Mouse (Mus musculus) cerebellum, adult 11-12 months (tissue): ENCODE data around the gene Pck2.
A peak's percentile ranks its signal among the peaks of the same experiment; 100 is the strongest.

Source experiments
- DNase-seq: peaks from one replicate; pipeline ENCODE4 v3.0.0; 2022

Pck2 gene

DNA sequence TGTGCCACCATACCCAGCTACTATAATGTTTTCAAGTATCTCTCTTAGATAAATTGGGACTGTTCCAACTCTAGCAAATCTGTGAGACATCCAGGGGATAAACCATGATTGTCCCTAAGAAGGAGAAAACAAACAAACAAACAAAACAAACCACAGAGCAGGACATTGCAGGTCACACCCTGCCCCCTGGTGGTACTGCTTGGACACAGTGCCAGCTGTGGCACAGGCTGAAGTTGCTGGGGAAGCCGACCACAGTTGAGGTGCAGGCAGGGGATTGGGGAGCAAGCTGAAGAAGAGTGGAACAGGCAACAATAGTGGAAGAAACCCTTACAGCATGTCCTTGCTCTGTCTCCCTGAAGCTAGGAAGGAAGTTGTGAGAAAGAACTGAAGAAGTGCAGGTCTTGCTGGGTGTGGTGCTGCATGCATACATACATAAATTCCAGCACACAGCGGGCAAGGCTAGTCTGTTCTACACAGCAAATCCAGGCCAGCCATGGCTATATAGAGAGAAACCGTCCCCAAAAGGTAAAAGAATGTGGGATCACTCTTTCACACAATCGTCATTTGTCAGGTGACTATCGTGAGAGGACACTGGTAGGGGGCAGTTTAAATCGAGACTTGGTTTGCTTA, 3.8 kb upstream of the Pck2 start:
- DNase-seq = no peak

DNA sequence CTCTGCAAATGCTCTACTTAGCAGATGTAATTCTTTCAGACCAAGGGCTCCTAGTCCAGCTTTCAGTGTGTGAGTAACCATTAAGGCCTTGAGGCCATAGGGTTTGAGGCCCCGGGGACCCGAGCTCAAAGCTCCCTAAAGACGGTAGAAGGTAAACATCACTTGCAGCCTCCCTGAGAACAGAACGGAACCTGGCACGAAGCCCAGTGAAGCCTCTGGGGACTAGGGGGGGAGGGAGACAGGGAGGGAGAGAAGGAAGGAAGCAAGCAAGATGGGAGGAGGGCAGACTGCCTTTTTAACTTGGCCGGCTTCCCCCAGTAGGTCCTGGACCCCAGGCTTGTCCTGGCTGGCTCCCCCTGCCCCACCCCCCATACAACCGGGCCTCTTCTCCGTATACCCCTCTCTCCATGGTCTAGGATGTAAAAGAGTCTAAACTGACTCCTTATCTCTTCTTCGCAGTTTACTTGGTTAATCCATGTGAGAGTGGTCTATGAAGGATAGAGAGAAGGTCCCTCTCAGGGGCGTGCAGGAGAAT, 788 bp downstream of the Pck2 start:
- DNase-seq = peak; percentile 86

- no peak for DNase-seq
These were observed 2.2 kb downstream of the Pck2 start for GRCm38 (mm10) chr14:55542268-55542667.

DNA sequence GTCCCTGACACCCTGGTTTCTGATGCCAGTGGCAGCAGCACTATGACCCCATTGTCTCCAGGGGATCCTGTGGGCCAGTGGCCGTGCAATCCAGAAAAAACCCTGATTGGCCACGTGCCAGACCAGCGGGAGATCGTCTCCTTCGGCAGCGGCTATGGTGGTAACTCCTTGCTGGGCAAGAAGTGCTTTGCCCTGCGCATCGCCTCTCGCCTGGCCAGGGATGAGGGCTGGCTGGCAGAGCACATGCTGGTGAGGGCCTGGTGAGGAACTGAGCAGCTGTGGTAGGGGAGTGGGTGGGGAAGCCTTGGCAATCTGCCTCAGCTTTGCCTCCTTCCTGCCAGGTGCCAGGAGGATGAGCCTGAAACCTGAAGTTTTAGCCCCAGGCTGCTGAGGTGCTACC, 4.3 kb downstream of the Pck2 start:
- peak; percentile 52 for DNase-seq

DNA sequence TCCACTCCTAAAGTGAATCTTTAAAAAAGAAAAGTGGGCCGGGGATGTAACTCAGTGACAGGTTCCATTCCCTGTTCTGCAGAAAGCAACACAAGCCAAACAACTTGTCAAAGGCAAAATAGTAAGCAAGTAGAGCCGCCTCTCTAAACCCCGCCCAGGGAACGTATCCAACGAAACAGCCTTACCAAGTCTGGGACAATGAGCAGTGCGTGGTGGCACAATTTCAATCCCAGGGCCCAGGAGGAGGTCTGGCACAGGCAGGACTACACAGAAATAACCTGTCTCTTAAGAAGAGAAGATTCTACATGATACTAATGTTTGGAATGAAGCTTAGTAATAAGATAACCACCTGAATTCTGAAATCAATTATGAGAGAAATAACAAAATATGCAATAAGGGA, 10.1 kb downstream of the Pck2 start:
- no peak for DNase-seq

DNA sequence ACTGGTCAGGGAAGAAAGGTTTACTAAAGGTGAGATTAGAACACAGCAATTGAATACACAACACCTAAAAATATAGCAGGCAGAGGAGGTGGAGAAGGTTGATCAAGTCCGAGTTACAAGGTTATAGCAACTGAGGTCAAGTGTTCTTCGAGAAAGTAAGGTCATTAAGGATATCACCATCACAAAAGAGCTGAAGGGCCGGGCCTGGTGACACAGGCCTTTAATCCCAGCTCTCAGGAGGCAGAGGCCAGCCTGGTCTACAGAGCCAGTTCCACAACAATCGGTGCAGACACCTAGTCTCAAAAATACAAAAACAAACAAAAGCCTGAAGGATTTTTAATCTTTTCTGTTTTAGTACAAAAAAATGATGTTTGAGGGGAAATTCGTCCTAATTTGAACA, 11.3 kb downstream of the Pck2 start:
- DNase-seq = no peak

- no peak for DNase-seq
These were observed 11.7 kb downstream of the Pck2 start for GRCm38 (mm10) chr14:55551794-55552193.

GRCm38 (mm10) chr14:55554635-55555034, 14.6 kb downstream of the Pck2 start:
- no peak for DNase-seq

GRCm38 (mm10) chr14:55555788-55556187, 15.7 kb downstream of the Pck2 start:
- DNase-seq = no peak

DNA sequence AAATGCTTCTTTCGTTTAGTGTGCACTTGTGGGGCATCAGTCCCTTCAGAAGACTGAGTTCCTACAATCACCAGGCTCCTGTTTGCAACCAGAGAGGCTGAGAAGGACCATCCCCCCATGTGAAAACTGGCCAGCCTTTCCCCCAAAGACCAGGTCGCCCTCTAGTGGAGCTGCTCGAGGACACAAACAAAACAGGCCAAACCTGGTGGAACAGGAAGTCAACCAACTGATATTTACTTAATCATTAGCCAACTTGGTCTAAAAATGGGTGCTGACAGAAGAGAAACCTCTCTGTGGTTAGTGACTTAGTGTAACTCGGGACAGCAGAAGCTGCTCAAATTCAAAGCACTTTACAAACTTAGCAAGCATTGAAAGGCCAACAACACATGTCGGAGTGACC, 16.9 kb downstream of the Pck2 start:
- DNase-seq = peak; percentile 69

GRCm38 (mm10) chr14:55557587-55557986, 17.5 kb downstream of the Pck2 start:
- no peak for DNase-seq

GRCm38 (mm10) chr14:55558740-55559448, 18.8 kb downstream of the Pck2 start:
- no peak for DNase-seq

- peak; percentile 94 for DNase-seq
These were observed 19.7 kb downstream of the Pck2 start, which contains the start of gene Dcaf11 for GRCm38 (mm10) chr14:55559799-55560201. Gene Dcaf11, plus strand, starts transcription at chr14:55560006.

GRCm38 (mm10) chr14:55560202-55561073, 20.4 kb downstream of the Pck2 start, which contains the start of gene A730061H03Rik:
Gene A730061H03Rik, minus strand, starts transcription at chr14:55560406.
- peak; percentile 99 for DNase-seq

DNA sequence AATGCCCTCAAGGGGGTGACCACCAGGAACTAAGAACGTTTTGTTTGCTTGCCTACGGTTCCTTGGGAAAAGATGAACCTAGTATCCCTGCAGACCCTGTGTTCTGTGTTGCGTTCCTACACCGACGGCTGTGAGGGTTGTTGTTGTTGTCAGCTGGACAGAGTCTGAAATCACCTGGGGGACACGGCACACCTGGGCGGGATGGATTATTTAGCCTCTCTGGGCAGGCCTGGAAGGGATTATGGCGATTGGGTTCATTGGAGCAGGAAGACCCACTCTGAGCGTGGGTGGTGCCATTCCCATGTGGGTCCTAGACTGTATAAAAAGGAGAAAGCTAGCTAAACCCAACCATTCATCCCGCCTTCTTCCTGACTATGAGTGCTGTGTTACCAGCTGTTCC, 21.8 kb downstream of the Pck2 start:
- peak; percentile 45 for DNase-seq

GRCm38 (mm10) chr14:55563249-55563648, 23.2 kb downstream of the Pck2 start:
- DNase-seq = no peak

DNA sequence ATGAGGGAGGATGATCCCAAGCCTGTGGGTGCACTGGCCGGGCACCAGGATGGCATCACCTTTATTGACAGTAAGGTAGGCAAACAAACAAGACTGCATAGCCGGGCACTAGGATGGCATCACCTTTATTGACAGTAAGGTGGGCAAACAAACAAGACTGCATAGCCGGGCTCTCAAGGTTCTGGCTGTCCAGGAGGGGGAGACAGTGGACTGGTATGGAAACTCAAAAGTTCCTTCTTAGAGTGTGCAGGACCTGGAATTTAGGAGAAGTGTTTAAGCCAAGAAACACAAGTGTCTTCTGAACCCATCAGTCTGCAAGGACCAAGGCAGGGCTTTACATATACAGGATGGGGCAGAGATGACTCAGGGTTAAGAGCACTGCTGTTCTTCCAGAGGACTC, 25.7 kb downstream of the Pck2 start:
- no peak for DNase-seq

DNA sequence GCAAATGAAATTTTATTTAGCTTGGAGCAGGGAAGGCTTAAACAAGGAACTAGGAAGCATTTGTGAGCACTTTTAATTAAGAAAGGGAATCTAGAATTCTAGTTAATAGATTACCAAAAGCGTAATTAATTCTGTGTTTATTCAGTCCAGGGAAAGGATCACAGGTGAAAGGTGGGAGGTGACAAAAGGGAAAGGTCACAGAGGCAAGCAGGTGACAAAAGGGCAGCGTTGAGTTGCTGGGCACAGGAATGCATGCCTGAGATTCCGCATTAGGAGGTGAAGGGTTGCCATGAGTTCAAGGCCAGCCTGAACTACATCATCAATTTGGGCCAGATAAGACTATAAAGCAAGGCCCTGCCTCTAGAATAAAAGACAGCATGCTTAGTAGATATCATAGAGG, 27.4 kb downstream of the Pck2 start:
- no peak for DNase-seq

- no peak for DNase-seq
These were observed 30.5 kb downstream of the Pck2 start for GRCm38 (mm10) chr14:55570588-55570987.

DNA sequence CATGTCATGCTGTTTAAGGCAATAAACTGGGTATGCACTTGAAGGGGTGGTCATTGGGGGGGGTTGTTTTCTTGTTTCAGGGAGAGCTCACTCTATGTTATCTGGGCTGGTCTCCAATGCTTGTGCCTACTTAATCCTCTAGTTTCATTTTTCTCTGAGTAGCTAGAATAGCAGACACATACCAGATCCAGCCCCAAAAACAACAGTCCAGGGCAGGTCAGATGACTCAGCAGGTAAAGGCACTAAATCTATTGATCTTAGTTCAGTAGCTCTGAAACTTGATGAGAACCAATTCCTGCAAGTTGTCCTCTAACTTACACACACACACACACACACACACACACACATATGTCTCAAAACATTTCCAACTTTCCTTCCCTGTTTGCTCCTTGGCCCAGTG, 31.7 kb downstream of the Pck2 start:
- DNase-seq = no peak

- DNase-seq = no peak
These were observed 35.2 kb downstream of the Pck2 start, which contains the start of gene Fitm1 for GRCm38 (mm10) chr14:55575302-55575701. Gene Fitm1, plus strand, starts transcription at chr14:55575617.

- DNase-seq = no peak
These were observed 35.6 kb downstream of the Pck2 start for GRCm38 (mm10) chr14:55575711-55576110.

GRCm38 (mm10) chr14:55576376-55576775, 36.3 kb downstream of the Pck2 start:
- DNase-seq = no peak
